Mouse (Mus musculus) G1E (cell line): Measurements from ENCODE around the gene Pcx.

Experiments
- CTCF ChIP-seq: IDR thresholded peaks from 2 replicates; pipeline ENCODE4 v1.5.1; 2012; ENCODE audit warnings: low read depth, low read length, inconsistent platforms, mixed read lengths
- GATA1 ChIP-seq: IDR thresholded peaks from 2 replicates; pipeline ENCODE4 v1.6.1; 2012; ENCODE audit warnings: borderline replicate concordance, low read length, inconsistent platforms, mixed read lengths
- GATA2 ChIP-seq: IDR thresholded peaks from 2 replicates; pipeline ENCODE4 v1.6.1; 2012; ENCODE audit warnings: low read depth, low read length, inconsistent platforms, borderline replicate concordance
- POLR2AphosphoS5 ChIP-seq: IDR thresholded peaks from 2 replicates; pipeline ENCODE4 v1.6.1; 2012; ENCODE audit warnings: low read depth, low read length, inconsistent platforms; ENCODE audit not compliant: insufficient replicate concordance
- TAL1 ChIP-seq: conservative IDR thresholded peaks from 2 replicates; pipeline ENCODE4 v1.6.1; 2012; ENCODE audit warnings: low read depth, low read length, inconsistent platforms, mixed read lengths

DNA sequence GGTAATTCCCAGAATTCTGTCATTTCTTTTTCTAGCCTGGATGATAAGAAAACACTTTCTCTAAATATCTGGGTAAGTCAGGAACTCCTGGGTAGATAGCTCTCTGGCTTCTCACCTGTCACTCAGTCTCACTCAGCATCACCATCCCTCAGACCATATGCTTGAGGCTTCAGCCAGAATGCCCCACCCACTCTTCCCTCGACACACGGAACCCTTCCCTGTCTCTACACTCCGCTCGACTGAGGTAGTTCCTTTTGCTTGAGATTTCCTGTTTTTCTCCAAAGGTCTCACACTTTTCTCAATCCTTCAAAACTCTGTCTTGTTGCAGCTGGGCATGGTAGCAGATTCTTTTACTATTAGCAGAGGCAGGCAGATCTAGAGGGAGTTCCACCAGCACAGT, 28.9 kb upstream of the Pcx start:
- TF ChIP-seq CTCF (no peak), GATA2 (no peak), GATA1 (no peak), POLR2AphosphoS5 (no peak), TAL1 (no peak)
